Comparison of ENCODE assay signal across 9 mouse cellular contexts in the genomic region with DNA sequence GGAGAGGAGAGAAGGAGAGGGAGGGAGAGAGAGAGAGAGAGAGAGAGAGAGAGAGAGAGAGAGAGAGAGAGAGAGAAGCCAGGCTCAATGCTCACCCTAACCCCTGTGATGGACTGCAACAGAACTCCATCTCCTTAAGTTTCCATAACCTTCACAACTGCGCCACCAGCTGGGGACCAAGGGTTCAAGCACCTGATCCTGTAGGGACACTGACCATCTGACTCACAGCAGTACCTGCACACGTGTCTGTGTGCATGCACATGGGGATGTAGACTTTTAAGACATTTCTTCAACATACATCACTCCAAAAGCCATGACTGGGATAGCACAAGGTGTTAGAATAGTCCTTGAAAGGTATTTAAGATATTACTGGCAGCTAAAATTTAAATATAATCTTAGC.
A peak's percentile ranks its signal among the peaks of the same experiment; 100 is the strongest.
DNase-seq lines count a peak whose midpoint lies in the region; ATAC-seq and TF ChIP-seq lines count a peak whose summit lies in the region.
"Had no signal": no experiment of that assay in that cellular context is flagged by ENCODE, and none has a peak within 500 bp of the region (broad histone marks: within the 10 kb centered on the region; RNA-seq: fewer than 3 reads in every experiment).

No protein-coding gene starts in this region.

- H3K4me1 ChIP-seq in lung, embryonic 14.5 days (ENCODE audit: insufficient read depth), result no peaks in the 10 kb centered on the region
- H3K4me1 ChIP-seq: neural tube, embryonic 12.5 days had no signal

- DNase-seq in heart, adult 11 months, result peak; percentile 49
- no peak for DNase-seq in heart, adult 9 months (ENCODE audit: low spot score in 2 of 2)
- peak; percentile 23 to 34 for DNase-seq in right cerebral cortex, postnatal 10 days (ENCODE audit: low spot score in 2 of 2)
- no peak for DNase-seq in right cerebral cortex, postnatal 25 days
- DNase-seq in brain, adult 2 months (ENCODE audit: low read depth, low spot score), result peak; percentile 16
- peak; percentile 68 for DNase-seq in lung, embryonic 14.5 days
- no peak for DNase-seq in MN1 (ENCODE audit: low spot score)

- no peak overlapping the region for H3K9ac ChIP-seq in lung, embryonic 14.5 days
- H3K9ac ChIP-seq: neural tube, embryonic 12.5 days had no signal

- no peak overlapping the region for H3K4me3 ChIP-seq in lung, embryonic 14.5 days (ENCODE audit: low read depth, low read length)
- H3K4me3 ChIP-seq: neural tube, embryonic 12.5 days had no signal

- no peaks in the 10 kb centered on the region for H3K27me3 ChIP-seq in lung, embryonic 14.5 days (ENCODE audit: insufficient read depth, low read length)
- H3K27me3 ChIP-seq: neural tube, embryonic 12.5 days had no signal

- 12% methylated on average over 2 of the region's 2 CpGs for WGBS in lung, embryonic 14.5 days

- no peak for ATAC-seq in lung, embryonic 14.5 days (ENCODE audit: insufficient read depth)
- no peak for ATAC-seq in megakaryocyte-erythroid progenitor cell, adult 5-6 weeks (replicated peaks; ENCODE audit: low FRiP score, low TSS enrichment, poor library complexity, severe bottlenecking)

- no peaks in the 10 kb centered on the region for H3K36me3 ChIP-seq in lung, embryonic 14.5 days (ENCODE audit: insufficient read depth)
- H3K36me3 ChIP-seq: neural tube, embryonic 12.5 days had no signal

- H3K4me2 ChIP-seq in lung, embryonic 14.5 days, result no peak overlapping the region
- H3K4me2 ChIP-seq: neural tube, embryonic 12.5 days had no signal

- no peak overlapping the region for H3K27ac ChIP-seq in lung, embryonic 14.5 days (ENCODE audit: low read depth)
- H3K27ac ChIP-seq: neural tube, embryonic 12.5 days had no signal

- peak; percentile 63 for TF ChIP-seq CTCF in lung, embryonic 14.5 days (IDR thresholded peaks at IDR 0.05; ENCODE audit: low read depth)

- no peaks in the 10 kb centered on the region for H3K9me3 ChIP-seq in lung, embryonic 14.5 days (ENCODE audit: low read depth, low read length)
- H3K9me3 ChIP-seq: neural tube, embryonic 12.5 days had no signal

Comparison
In these comparisons a context has a peak if more than half of its experiments do, and no peak if none do; other contexts are left out.
1. DNase-seq: peak in heart, adult 11 months (single experiment), right cerebral cortex, postnatal 10 days (2 of 2), brain, adult 2 months (single experiment) and lung, embryonic 14.5 days (single experiment); none in heart, adult 9 months (0 of 2), right cerebral cortex, postnatal 25 days (single experiment) and MN1 (single experiment).